Mouse (Mus musculus) CH12.LX (cell line): ENCODE data around the gene Zfyve21.

ENCODE experiments used
- BHLHE40 ChIP-seq: IDR thresholded peaks from 2 replicates; pipeline ENCODE4 v1.6.1; 2011; ENCODE audit warnings: mild to moderate bottlenecking, low read depth, low read length, improper control_type of control experiment
- CHD2 ChIP-seq: IDR thresholded peaks from 2 replicates; pipeline ENCODE4 v1.6.1; 2011; ENCODE audit warnings: low read length, improper control_type of control experiment
- CTCF ChIP-seq, 2 experiments: IDR thresholded peaks in 1 of 2; conservative IDR thresholded peaks in 1 of 2; 2 replicates each; pipeline ENCODE4 v1.5.1; 2011 to 2012; ENCODE audit warnings: low read depth in 2 of 2, low read length in 2 of 2, improper control_type of control experiment in 1 of 2, inconsistent platforms in 1 of 2, mild to moderate bottlenecking in 1 of 2, moderate library complexity in 1 of 2
- EP300 ChIP-seq: IDR thresholded peaks from 2 replicates; pipeline ENCODE4 v1.6.1; 2011; ENCODE audit warnings: low read length, improper control_type of control experiment
- KAT2A ChIP-seq: IDR thresholded peaks from 2 replicates; pipeline ENCODE4 v1.6.1; 2012; ENCODE audit warnings: low read length, improper control_type of control experiment, inconsistent platforms; ENCODE audit not compliant: insufficient replicate concordance
- NELFE ChIP-seq: IDR thresholded peaks from 2 replicates; pipeline ENCODE4 v1.6.1; 2011; ENCODE audit warnings: low read depth, low read length, improper control_type of control experiment
- NRF1 ChIP-seq: IDR thresholded peaks from 2 replicates; pipeline ENCODE4 v1.6.1; 2014; ENCODE audit warnings: low read depth, mild to moderate bottlenecking, inconsistent platforms, low read length, improper control_type of control experiment, moderate library complexity
- POLR2A ChIP-seq: IDR thresholded peaks from 2 replicates; pipeline ENCODE4 v1.6.1; 2011; ENCODE audit warnings: low read depth, mild to moderate bottlenecking, improper control_type of control experiment, low read length
- POLR2AphosphoS2 ChIP-seq: IDR thresholded peaks from 2 replicates; pipeline ENCODE4 v1.6.1; 2011; ENCODE audit warnings: low read depth, low read length, improper control_type of control experiment
- SMC3 ChIP-seq: IDR thresholded peaks from 2 replicates; pipeline ENCODE4 v1.6.1; 2011; ENCODE audit warnings: low read depth, low read length, improper control_type of control experiment
- UBTF ChIP-seq: IDR thresholded peaks from 2 replicates; pipeline ENCODE4 v1.6.1; 2012; ENCODE audit warnings: low read depth, mild to moderate bottlenecking, inconsistent platforms, low read length, improper control_type of control experiment, moderate library complexity
- USF1 ChIP-seq: IDR thresholded peaks from 2 replicates; pipeline ENCODE4 v1.6.1; 2014; ENCODE audit warnings: low read depth, mild to moderate bottlenecking, inconsistent platforms, low read length, improper control_type of control experiment
- USF2 ChIP-seq: conservative IDR thresholded peaks from 2 replicates; pipeline ENCODE4 v1.6.1; 2011; ENCODE audit warnings: low read depth, low read length, improper control_type of control experiment
- ZMIZ1 ChIP-seq: IDR thresholded peaks from 2 replicates; pipeline ENCODE4 v1.6.1; 2012; ENCODE audit warnings: low read depth, mild to moderate bottlenecking, inconsistent platforms, low read length, improper control_type of control experiment

DNA sequence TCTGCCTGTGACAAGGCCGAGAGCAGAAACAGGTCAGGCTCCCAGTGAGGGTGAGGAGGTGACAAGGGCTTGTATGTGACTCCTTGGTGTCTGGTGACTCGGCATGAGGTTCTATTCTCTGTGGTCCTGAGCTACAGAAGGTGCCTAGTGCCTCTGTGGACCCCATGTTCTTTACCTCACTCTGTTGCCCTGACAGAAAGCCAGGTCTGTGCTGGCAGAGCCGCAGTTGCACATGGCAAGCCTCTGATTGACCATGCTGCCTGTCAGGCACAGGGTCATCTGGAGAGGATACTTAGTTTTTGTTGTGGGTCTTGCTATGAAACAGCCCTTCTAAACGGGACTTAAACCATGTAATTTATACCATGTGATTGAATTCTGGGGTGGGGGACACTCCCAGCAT is 8.0 kb downstream of the Zfyve21 start:
- TF ChIP-seq POLR2AphosphoS2 (no peak), EP300 (no peak), POLR2A (no peak), UBTF (no peak), NRF1 (no peak), SMC3 (no peak), CHD2 (no peak), CTCF (conservative IDR thresholded peaks at IDR 0.05 in 1 of 2, IDR thresholded peaks at IDR 0.05 in 1 of 2; ENCODE audit: low read depth in 2 of 2, low read length in 2 of 2) (no peak), USF1 (no peak), ZMIZ1 (no peak), BHLHE40 (no peak), NELFE (no peak), USF2 (no peak), KAT2A (no peak)
